Mouse (Mus musculus) MN1 (cell line): ENCODE results near the gene Tmem51.

Experiments
- DNase-seq: peaks from one replicate; pipeline ENCODE4 v3.0.0-alpha.2; 2016; ENCODE audit warnings: low spot score

The Tmem51 gene

DNA sequence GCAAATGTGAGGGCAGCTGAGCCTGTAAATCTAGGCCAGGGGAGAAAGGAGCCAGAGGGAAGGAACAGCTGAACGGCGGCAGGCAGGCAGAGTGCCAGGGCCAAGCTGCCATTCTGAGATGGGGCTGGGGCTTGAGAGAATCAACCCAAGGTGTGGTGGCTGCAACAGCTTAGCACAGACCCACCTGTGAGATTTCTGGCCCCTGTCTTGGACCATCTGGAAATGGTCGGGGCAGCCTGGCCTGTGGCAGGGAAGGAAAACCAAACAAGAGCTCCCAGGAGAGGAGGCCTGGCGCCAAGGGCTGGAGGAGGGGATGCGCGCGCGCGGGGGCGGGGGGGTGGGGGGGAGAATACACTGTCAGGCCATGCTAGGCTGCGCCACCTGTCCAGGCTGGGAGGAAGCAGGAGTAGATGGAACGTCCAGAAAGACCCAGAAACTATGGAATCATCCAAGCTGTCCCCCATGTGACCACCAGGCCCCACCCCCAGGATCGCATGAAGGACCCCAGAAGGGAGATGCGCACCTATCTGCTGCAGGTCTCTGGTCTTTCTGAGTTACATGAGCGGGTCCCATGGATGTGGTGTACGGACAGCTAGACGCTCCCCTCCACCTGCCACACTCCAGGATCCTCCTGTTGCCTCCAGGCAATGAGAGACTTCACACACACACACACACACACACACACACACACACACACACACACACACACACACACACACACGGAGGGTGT lies 3.0 kb downstream of the Tmem51 start:
- DNase-seq, result no peak

DNA sequence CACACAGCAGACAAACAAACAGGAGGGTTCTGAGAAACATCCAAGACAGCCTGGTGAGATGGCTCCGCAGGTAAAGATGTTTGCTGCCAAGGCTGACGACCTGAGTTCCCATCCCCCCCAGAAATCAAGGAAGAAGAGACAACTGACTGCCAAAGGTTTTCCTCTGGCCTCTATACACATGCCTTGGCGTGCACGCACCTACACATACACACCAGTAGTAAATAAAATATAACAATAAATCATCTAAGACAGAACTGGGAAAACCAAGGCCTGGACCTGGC lies 3.7 kb downstream of the Tmem51 start:
- no peak for DNase-seq

DNA sequence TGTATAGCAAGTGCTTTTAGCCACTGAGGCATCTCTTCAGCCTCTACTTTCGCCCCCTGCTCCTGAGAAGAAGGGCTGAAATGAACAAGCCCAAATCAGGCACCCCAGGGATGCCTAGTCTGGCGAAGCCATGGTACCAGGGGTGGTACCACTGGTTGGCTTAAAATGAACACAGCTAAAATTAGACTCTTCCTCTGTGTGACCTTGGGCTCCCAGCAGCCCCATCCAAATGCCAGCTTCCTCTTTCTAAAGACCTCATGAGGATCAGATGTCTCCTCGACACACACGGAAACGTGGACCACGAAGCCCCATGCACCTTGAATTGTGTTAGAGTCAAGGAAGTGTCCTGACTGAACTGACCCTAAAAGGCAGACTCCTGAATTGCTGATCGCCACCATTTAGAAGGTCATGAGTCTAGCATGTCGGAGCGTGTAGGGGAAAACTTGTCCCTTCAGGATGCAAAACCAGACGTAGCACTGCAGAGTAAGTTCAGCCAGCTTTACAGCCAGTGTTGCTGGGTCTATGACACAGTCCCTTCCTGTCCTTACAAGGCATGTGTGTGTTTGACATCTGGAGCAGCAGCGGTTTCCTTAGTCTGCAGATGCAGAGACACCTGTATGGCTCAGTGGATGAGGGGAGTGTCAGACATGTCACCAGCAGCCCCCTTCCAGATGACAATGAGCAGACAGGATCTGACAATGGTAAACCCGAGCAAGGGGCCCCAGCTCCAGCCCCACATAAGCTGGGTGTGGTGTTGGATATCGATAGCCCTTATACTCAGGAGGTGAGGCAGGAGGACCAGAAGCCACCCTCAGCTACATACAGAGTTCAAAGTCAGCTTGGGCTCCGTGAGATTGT lies 4.2 kb downstream of the Tmem51 start:
- DNase-seq, result no peak

DNA sequence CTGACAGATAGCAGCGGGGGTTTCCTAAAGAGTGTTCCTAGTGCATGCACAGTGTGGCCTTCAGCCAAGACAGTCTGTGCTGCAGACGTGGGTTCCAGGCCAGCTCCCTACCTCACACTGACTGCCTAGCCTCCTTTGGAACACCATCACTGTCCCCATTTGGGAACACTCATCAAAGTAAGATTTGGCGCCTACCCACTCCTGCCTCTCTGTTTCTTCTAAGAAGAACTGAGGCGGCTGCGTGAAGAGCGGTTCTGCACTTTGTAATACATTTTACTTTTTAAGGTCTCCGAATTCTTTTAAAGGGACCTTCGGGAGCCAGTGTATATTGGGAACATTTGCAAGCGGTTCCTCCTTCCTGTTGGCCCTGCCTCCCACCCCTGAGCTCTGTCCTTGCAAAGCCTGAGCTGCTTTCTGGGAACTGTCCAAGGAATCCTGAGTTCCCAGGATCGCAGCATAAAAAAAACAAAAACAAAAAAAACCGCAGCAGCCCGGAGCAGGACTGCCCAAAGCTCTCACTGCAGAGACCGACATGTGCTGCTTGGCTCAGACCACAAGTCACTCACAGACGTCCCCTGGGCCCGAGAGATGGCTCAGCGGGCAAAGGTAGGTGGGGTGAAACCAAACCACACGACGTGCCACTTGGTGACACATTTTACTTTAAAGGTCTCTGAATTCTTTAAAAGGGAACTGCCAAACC lies 6.4 kb downstream of the Tmem51 start:
- DNase-seq, result no peak

DNA sequence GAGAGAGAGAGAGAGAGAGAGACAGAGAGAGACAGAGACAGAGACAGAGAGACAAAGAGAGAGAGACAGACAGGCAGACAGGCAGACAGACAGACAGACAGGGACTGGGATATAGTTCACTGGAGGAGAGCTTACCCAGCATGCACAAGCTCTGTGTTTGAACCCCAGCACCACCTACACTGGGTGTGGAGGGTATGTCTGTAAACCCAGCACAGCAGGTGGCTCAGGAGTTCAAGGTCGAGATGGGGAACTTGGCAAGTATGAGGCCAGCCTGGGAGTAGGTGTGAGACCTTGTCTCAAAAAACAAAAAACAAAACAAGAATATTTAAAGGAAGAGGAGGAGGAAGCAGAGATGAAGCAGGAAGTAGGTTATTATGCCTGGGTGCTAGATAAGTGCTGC lies 7.2 kb downstream of the Tmem51 start:
- no peak for DNase-seq

DNA sequence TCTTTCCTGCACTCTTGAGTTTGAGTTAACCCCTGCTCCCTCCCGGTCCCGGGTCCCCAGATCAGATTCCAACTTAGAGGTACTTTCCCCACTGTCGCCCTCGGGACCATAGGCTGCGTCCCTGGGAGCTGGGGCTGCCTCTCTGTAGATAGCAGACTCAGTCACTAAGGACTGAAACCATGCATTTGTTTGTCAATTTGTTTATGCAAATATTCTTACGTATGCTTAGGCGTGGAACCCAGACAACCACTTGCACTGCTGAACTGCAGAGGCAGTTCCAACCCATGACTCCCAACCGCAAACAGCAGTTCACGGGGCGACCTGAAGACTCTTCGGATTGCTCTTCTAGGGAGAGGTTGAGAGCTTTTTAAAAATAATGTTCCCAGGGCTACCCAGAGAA lies 8.2 kb downstream of the Tmem51 start:
- DNase-seq, result no peak

DNA sequence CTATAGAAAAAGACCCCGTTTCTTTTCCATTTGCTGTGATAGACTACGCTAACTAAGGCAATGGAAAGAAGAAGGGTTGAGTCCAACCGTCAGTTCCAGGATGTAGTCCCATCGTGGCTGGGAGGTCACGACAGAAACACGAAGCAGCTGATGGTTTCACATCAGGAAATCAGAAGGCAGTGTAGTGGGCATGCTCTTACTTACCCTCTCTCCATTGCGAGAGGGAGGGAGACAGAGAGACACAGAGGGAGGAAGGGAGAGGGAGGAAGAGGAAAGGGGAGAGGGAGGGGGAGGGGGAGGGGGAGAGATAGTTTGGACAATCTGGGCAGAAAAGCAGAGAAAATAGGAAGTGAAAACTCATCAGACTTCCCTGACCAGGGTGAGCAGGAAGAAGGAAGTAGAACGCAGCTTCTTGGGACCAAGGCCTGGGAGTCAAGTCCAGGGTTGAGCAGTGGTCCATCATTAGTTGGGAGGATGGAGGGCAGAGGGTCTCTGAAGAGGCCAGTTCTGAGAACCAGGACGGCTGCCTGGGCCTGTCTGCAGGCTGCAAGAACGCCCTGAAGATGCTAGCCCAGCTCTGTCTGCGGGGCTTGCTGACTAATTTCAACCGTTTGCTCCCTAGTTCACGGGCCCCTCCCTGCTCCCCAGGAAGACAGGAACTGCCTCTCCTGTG lies 9.9 kb downstream of the Tmem51 start:
- DNase-seq, result no peak

DNA sequence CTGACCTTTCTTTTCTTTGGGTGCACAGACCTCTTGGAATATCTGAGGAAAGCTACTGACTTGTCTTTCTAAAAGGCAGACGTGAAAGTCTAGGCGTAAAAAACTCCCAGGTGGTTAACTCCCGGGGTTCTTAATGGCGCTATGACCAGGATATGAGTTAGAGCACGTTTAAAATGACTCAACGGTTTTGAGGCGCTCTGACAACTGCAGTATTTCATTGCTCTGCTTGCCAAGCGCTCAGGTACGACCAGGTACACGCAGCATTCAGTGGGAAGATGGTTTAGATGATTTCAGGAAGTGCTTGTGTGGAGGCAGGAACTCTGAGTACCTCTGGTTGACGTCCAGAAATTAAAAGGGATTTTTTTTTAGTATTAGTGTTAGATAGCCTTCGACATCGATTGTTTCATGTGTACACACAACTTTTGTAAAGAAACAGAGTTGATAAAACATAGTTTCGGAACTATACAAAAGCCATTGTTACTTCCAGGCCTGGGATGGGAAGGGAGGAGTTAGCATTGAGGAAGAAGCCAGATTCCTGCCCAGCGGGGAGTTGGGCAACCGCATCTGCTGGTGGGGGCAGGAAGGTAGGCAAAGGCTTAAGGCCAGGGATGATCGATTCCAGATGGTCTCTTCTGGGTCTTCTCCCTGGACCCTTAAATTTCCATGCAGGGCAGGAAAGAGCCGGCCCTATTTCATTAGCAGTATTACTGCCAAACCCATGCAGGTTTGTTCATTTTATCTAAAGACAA lies 12.7 kb downstream of the Tmem51 start:
- DNase-seq, result no peak

DNA sequence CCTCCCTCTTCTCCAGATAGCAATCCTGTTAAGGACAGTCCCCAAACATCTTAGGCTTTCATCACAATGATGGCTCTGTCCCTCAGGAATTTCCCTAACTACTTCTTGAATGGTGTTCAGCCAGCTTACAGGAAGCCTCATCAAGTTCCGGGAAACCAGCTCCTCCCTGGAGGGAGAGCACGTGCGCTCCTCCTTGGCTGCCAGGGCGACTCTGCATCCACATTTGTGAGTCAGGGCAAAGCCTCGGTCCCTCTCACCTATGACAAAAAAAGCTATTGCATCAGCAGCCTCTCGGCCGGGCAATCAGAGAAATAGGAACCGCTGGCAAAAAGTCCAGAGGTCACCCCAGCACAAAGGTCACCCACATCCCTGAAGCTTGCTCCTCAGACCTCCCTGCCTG lies 13.3 kb downstream of the Tmem51 start:
- DNase-seq, result no peak

DNA sequence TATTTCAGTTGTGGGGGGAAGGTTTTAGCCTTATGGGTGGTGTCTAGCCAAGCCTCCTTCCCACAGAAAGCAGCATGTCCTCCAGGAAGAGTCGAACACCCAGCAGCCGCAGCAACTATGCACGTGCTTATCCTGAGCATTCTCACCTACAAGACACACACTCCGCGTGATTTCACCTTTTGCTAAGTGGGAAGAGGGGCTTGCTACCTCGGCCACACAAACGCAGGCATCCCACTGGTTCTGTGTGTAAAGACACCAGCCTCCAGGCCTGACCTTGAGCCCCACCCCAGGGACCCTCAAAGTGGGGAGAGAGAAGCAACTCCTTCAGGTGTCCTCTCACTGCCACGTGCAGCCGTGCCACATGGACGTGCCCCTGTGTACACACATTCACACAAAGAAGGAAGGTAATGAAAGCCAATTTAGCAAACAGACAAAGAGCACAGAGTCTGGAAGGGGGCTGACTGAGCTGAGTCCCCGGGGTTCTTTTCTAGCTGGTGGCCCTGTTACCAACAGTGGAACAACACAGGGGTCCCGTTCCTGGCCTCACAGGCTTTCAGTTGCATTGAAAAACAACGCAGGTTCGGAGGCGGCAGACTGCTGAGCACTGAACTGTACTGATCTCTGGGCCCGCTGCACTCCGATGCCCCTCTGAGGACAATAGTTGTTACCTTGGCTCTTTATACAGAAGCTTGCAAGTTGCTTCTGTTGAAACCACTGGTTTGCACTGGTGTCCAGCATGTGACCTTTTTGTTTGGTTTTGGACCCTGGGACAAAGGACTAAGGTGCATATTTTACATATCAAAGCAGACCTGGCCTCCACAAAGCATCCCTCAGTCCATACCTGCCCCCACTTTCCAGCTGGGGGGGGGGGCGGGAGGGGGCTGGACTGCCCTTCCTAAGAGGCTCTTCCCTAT lies 14.9 kb downstream of the Tmem51 start:
- no peak for DNase-seq

DNA sequence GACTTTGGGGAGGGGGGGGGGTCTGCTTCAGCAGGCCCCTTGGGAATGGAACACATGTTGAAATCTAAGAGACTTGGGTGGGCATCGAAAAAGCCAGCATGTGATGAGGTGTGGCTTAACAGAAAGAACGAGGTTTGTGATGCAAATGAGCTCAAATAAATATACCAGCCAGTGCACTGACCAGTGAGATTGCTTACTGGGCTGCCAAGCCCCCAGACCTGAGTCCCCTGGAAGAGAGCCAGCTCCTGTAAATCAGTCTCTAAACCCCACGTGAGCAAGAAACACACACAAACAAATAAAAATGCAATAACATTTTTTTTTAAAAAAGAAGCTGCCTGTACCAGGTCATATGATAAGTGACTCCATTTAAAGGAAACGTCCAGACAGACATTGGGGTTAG lies 17.5 kb downstream of the Tmem51 start:
- no peak for DNase-seq

DNA sequence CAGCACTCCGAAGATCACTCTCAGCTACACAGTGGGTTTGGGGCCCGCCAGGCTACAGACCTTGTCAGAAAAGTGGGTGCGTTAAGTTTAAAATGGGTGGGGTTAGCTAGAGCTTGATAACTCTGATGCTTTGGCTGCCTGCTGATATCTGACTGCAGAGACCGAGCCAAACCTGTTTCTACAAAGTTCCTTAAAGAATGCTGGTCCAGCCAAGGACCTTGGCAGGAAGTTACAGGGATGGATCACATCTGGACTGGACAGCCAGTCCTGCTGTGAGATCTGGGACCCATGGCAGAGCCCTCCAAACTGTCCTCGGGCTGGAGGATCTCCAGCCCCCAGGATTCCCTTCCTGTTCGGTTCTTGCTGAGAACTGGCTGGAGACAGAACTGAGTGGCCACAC lies 18.3 kb downstream of the Tmem51 start:
- no peak for DNase-seq

DNA sequence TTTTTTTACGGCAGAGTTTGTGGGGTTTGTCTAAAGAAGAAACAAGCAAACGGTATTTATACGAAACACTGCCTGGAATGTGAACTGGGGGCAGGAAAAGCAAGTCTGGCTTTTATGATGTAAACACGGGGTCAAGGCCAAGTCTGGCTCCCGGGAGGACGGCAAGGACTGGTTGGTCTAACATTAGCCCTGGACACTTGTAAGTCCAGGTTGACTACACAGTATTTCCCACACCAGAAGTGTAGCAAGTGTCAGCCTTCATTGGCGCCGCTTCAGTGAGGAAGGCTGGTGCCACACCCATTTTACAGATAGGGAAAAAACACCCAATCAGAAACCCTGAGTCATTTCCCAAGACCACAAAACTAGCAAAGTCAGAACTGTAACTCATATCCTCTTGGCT lies 18.8 kb downstream of the Tmem51 start:
- no peak for DNase-seq

DNA sequence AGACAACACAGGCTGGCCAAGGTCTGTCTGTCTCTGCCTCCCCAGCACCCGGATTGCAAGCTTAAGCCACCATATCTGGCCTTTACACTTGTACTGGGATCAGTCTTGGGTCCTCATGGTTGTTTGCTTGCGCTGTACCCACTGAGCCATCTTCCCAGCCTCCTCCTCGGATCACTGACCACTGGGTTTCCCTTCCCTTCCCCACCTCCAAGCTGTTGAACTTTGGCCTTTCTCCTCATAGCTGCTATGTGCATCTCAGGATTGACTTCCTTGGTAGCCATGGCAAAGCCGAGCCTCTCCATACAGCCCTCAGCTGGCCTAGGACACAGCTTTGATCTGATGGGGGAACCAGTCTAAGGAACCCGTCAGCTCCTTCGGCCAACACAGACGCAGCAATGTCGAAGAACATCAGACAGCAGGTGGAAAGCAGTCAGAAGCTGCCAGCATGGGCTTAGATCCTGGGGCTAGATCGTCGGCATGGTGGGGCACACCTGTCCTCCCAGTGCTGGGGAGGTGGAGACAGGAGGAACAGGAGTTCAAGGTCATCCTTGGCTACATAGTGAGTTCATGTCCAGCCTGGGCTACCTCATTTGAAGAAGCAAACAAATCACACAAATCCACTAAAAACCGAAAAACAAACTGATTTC lies 19.4 kb downstream of the Tmem51 start:
- DNase-seq, result no peak

DNA sequence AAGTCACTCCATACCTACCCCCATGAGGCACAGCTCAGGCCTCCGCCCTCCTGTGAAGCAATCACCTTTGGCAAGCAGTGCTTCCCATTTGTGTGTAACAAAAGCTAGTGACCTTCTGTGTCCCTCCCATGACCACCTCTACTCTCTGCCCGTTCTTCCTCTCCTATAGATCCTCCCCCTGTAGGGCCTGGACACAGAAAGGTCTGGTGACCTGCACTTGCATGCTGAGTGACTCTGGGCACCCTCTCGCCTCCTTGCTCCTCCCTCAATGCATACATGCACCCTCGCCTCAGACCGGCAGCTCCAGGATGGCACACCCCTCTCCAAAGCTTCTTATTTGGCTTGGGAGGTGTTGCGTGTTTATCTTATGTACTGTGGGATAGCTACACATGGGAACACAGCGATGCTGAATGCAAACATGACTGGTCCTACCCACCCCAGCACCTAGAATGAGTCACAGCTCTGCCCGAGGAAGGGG lies 21.0 kb downstream of the Tmem51 start:
- no peak for DNase-seq

DNA sequence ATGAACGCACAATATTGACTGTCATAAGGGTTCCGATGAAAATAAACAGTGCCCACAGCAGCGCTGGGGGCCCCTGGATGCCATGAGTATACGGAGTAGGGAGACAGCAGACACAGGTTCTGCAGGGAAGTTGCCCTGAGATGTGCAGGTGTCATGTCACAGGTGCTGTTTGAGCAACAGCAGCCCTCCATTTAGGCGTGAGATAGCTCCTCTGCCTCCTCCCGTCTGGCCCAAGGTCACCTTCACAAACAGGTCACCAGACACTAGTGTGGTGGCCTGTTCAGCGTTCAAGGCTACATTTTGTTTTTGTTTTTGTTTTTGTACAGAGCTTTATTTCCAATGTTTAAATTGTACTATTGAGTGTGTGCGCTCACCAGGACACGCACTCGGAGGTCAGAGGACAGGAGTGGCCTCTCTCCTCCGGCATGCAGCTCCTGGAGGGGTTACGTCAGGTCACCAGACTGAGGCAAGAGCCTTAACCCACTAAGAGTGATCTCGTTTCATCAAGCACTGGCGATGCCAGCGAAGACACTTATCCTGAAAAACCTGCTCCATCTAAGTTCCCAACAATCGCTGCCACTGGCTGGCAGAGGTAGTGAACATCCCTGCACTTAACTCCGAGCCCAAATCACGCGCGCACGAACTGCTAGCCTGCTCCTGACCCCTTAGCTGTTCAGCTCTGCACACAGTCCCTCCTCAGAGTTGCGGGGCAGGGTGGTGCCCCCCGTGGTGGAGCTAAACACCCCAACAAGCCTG lies 22.4 kb downstream of the Tmem51 start:
- DNase-seq, result no peak

DNA sequence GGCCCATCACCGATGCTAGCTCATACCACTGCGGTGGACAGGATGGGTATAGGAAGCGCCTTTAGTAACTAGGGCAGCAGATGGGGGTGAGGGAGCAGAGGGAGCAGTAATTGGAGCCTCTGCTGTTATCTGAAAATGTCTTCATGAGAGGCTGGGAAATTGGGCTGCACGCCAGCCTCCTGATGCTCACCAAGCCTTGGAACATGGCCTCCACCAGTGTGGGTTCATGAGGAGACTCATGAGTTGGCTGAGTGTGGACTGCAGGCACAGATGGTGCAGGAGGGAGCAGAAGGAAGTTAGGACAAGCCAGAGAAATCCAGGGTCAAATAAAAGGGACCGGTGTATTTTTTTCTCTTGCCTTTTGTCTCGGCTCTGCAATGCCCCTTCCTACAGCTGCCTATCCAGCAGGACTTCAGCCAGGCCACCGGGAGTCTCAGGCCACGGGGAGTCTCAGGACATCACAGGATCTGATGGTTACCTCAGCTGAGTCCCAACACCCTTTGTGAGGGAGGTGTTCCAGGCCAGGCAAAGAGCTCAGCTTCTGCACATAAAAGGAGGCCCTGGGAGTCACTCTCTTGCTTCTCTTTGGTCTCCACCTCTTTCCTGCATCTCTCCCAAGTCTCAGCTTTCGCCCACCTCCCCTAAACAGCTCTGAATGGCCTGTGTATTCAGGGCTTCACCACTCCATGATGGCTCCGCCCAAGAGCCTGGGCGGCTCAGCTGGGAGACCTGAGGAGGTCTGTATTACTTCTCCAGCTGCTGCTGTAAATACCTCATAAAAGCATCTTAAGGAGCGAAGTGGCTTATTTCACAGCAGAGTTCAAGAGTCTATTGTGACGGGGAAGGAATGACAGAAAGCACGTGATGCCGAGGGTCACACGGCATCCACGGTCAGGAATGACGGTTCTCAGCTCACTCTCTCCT lies 23.4 kb downstream of the Tmem51 start:
- DNase-seq, result no peak

DNA sequence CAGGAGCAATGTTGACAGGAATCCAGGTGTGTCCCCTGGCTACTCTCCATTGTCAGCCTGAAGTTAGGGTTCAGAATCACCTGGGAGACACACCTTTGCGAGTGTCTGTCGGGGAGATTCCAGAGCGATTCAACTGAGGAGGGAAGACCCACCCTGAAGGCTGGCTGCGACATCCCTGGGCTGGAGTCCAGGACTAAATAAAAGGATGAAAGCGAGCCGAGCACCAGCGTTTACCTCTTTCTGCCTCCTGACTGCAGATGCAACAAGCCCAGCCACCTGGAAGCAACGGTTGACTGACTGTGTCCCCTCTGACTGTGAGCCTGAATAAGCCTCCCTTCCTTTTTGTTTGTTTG lies 24.3 kb downstream of the Tmem51 start:
- DNase-seq, result no peak
